In the genomic region with DNA sequence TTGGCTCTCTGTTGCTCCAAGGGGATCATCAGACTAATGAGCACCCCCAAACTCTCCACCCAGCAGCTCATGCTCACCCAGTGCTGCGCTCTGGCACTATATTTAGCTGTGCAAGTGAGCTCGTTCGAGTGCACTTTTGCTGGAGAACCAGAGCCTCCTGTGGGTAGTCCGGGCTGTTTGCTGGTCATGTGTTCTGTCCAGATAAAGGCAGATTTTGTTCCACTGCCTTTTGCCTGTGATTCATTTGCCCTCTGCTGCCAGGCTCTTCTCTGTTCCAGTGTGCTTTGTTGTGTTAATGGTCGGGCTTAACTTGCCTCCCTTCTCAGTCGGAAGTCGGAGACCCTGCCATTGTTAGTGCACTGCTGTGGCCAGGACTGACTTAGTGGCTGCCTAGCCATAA, we compare ENCODE assay signal across 10 mouse cellular contexts. TPM values are rescaled to one million over a fixed set of nuclear protein-coding genes. Genes with fewer than 3 reads are reported as not detected.
DNase-seq lines count a peak whose midpoint lies in the region; ATAC-seq lines count a peak whose summit lies in the region.
"Had no signal": no experiment of that assay in that cellular context is flagged by ENCODE, and none has a peak within 500 bp of the region (broad histone marks: within the 10 kb centered on the region; RNA-seq: fewer than 3 reads in every experiment).

No protein-coding gene starts in this region.

- no peak overlapping the region for H3K4me3 ChIP-seq in heart, embryonic 11.5 days (ENCODE audit: low read depth, low read length)
- H3K4me3 ChIP-seq in midbrain, embryonic 11.5 days (ENCODE audit: low read depth, low read length): no peak overlapping the region
- H3K4me3 ChIP-seq: megakaryocyte, embryonic 14.5 days had no signal

- peak; percentile 43 for DNase-seq in embryo, embryonic 10 days (ENCODE audit: low spot score)
- DNase-seq in embryo, embryonic 9.5 days (ENCODE audit: extremely low spot score): no peak
- peak; percentile 87 for DNase-seq in ZHBTc4 (ENCODE audit: low read depth, low spot score)
- DNase-seq in midbrain, embryonic 11.5 days (ENCODE audit: low spot score, missing footprints): peak; percentile 92
- DNase-seq in urinary bladder, postnatal 10 days (ENCODE audit: low spot score): no peak
- DNase-seq in kidney, adult 18-20 months: no peak

- peaks cover 38% of the 10 kb centered on the region for H3K4me1 ChIP-seq in heart, embryonic 11.5 days (ENCODE audit: control insufficient read depth, insufficient read depth, low read length)
- H3K4me1 ChIP-seq in midbrain, embryonic 11.5 days (ENCODE audit: control insufficient read depth, insufficient read depth, low read length): peaks cover 23% of the 10 kb centered on the region

- no peak for ATAC-seq in heart, embryonic 11.5 days (replicated peaks; ENCODE audit: insufficient number of reproducible peaks, low FRiP score, low TSS enrichment)
- no peak for ATAC-seq in midbrain, embryonic 11.5 days (ENCODE audit: low FRiP score)
- ATAC-seq in granulocyte monocyte progenitor cell, adult 5-6 weeks (replicated peaks; ENCODE audit: poor library complexity, severe bottlenecking): no peak

- peak overlapping the region; percentile 55; the same call in 1 of the 2 replicates for H3K9ac ChIP-seq in heart, embryonic 11.5 days (ENCODE audit: low read depth, low read length)
- H3K9ac ChIP-seq in midbrain, embryonic 11.5 days (ENCODE audit: low read length): peak overlapping the region; percentile 60

- H3K27me3 ChIP-seq in heart, embryonic 11.5 days (ENCODE audit: control insufficient read depth, insufficient read depth, low read length): no peaks in the 10 kb centered on the region
- no peaks in the 10 kb centered on the region for H3K27me3 ChIP-seq in midbrain, embryonic 11.5 days (ENCODE audit: control insufficient read depth, insufficient read depth, low read length)

- H3K27ac ChIP-seq in heart, embryonic 11.5 days (ENCODE audit: low read depth, low read length): peak overlapping the region; percentile 98
- H3K27ac ChIP-seq in midbrain, embryonic 11.5 days (ENCODE audit: low read depth, low read length): peak overlapping the region; percentile 81

- WGBS in heart, embryonic 11.5 days (ENCODE audit: insufficient replicate concordance): 44% methylated on average over 7 of the region's 7 CpGs
- WGBS in midbrain, embryonic 11.5 days: 24% methylated on average over 7 of the region's 7 CpGs

- H3K4me2 ChIP-seq in heart, embryonic 11.5 days: peak overlapping the region; percentile 82
- peak overlapping the region; percentile 84 for H3K4me2 ChIP-seq in midbrain, embryonic 11.5 days

- peaks cover 28% of the 10 kb centered on the region for H3K36me3 ChIP-seq in heart, embryonic 11.5 days (ENCODE audit: control insufficient read depth, insufficient read depth, low read length)
- H3K36me3 ChIP-seq in midbrain, embryonic 11.5 days (ENCODE audit: control insufficient read depth, insufficient read depth, low read length): peaks cover 26% of the 10 kb centered on the region

- no peaks in the 10 kb centered on the region for H3K9me3 ChIP-seq in heart, embryonic 11.5 days (replicated peaks; ENCODE audit: control insufficient read depth, low read length)
- H3K9me3 ChIP-seq in midbrain, embryonic 11.5 days (ENCODE audit: control insufficient read depth, low read length): no peaks in the 10 kb centered on the region
- H3K9me3 ChIP-seq: megakaryocyte, embryonic 14.5 days had no signal

RNA-seq across cellular contexts. Expression of a gene that starts 0.4 kb away (rescaled TPM):
- polyA plus RNA-seq in heart, embryonic 11.5 days (2014; fragmentation: Nextera tagmentation; extraction: Ambion mirVana): not detected in 2 replicates
- not detected in 2 replicates for polyA plus RNA-seq in midbrain, embryonic 11.5 days (2014; fragmentation: Nextera tagmentation; extraction: Ambion mirVana)
- not detected in 2 replicates for total RNA-seq in granulocyte monocyte progenitor cell, adult 5-6 weeks (2014; fragmentation: Nextera tagmentation)
- not detected in 2 replicates for total RNA-seq in granulocyte monocyte progenitor cell, adult 5-6 weeks (2017)
- polyA plus RNA-seq: C2C12 had no signal

RNA-seq across cellular contexts. Expression of a gene that starts 3.0 kb away (rescaled TPM):
- 24.8 and 26.6 TPM in 2 replicates for polyA plus RNA-seq in heart, embryonic 11.5 days (2014; fragmentation: Nextera tagmentation; extraction: Ambion mirVana)
- 111 and 113 TPM in 2 replicates for polyA plus RNA-seq in midbrain, embryonic 11.5 days (2014; fragmentation: Nextera tagmentation; extraction: Ambion mirVana)
- 29.8 and 34.7 TPM in 2 replicates for total RNA-seq in granulocyte monocyte progenitor cell, adult 5-6 weeks (2014; fragmentation: Nextera tagmentation)
- 16.3 and 28.0 TPM in 2 replicates for total RNA-seq in granulocyte monocyte progenitor cell, adult 5-6 weeks (2017)

RNA-seq across cellular contexts. Expression of a gene that starts 12.4 kb away (rescaled TPM):
- 0.62 and 0.63 TPM in 2 replicates for polyA plus RNA-seq in heart, embryonic 11.5 days (2014; fragmentation: Nextera tagmentation; extraction: Ambion mirVana)
- 0.14 and 0.18 TPM in 2 replicates for polyA plus RNA-seq in midbrain, embryonic 11.5 days (2014; fragmentation: Nextera tagmentation; extraction: Ambion mirVana)
- 0.68 and 0.86 TPM in 2 replicates for total RNA-seq in granulocyte monocyte progenitor cell, adult 5-6 weeks (2014; fragmentation: Nextera tagmentation)
- 0.10 and 0.34 TPM in 2 replicates for total RNA-seq in granulocyte monocyte progenitor cell, adult 5-6 weeks (2017)

RNA-seq across cellular contexts. Expression of a gene that starts 20.5 kb away (rescaled TPM):
- 176 and 187 TPM in 2 replicates for polyA plus RNA-seq in heart, embryonic 11.5 days (2014; fragmentation: Nextera tagmentation; extraction: Ambion mirVana)
- 135 and 140 TPM in 2 replicates for polyA plus RNA-seq in midbrain, embryonic 11.5 days (2014; fragmentation: Nextera tagmentation; extraction: Ambion mirVana)
- total RNA-seq in granulocyte monocyte progenitor cell, adult 5-6 weeks (2014; fragmentation: Nextera tagmentation): 57.0 and 57.1 TPM in 2 replicates
- total RNA-seq in granulocyte monocyte progenitor cell, adult 5-6 weeks (2017): 38.9 and 47.3 TPM in 2 replicates

RNA-seq across cellular contexts. Expression of a gene that starts 34.7 kb away (rescaled TPM):
- 1.8 and 2.1 TPM in 2 replicates for polyA plus RNA-seq in heart, embryonic 11.5 days (2014; fragmentation: Nextera tagmentation; extraction: Ambion mirVana)
- 10.5 and 11.4 TPM in 2 replicates for polyA plus RNA-seq in midbrain, embryonic 11.5 days (2014; fragmentation: Nextera tagmentation; extraction: Ambion mirVana)
- total RNA-seq in granulocyte monocyte progenitor cell, adult 5-6 weeks (2014; fragmentation: Nextera tagmentation): not detected in 2 replicates
- not detected in 2 replicates for total RNA-seq in granulocyte monocyte progenitor cell, adult 5-6 weeks (2017)

Comparison
In these comparisons a context has a peak if more than half of its experiments do, and no peak if none do; other contexts are left out.
1. DNase-seq: peak in embryo, embryonic 10 days (single experiment), ZHBTc4 (single experiment) and midbrain, embryonic 11.5 days (single experiment); none in embryo, embryonic 9.5 days (single experiment), urinary bladder, postnatal 10 days (single experiment) and kidney, adult 18-20 months (single experiment).